Mouse (Mus musculus) thymus, postnatal 4 days (tissue): ENCODE results near the gene Cir1.

Source experiments
- DNase-seq: peaks from one replicate; pipeline ENCODE4 v3.0.0; 2021

The Cir1 gene

DNA sequence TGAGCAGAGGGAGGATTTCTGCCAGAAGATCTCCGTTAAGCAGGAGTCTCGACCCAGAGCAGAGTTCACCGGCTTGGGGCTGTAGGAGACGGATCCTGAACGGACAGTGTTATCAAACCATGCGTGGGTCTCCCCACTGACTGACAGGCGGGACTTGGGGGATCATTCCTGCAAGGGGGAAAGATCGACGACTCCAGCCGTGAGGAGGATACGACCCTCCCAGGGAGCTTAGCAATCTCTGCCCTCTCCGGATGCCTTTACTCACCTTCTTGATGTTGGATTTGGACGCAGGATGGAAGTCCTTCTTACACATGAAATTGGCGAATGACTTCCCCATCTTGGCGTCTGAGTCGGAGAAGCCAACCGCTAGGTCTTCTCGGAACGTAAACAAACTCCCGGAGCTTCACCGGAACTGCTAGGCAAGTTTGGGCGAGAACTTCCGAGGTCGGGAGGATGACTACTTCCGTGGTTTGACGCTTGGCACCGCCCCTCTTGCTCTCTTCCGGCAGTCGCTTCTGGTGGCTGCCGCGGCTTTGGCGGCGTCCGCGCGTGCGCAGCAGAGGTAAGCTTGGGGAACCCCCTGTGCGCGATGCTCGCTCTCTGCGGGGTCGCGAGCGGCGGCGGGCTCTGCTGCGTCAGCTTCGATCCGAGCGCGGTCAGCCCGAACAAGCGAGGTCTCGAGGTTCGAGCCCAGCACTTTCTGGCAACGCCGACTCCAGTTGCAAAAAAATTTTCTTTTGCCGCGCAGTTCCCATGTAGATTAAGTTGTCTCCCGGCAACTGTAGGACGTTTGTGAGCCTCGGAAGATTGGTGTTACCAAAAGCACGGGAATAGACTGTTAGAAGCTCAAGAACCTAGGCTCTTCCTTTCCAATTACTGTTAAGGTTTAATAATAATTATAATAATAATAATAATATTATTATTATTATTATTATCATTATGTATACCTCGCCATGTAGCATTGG lies at the start of gene Cir1, which contains the start of gene Scrn3:
TSS of gene Cir1 (minus strand) at position 550 of the 965 bp plus-strand sequence.
TSS of gene Scrn3 (plus strand) at position 450 of the 965 bp plus-strand sequence.
- DNase-seq, result peak; percentile 97

DNA sequence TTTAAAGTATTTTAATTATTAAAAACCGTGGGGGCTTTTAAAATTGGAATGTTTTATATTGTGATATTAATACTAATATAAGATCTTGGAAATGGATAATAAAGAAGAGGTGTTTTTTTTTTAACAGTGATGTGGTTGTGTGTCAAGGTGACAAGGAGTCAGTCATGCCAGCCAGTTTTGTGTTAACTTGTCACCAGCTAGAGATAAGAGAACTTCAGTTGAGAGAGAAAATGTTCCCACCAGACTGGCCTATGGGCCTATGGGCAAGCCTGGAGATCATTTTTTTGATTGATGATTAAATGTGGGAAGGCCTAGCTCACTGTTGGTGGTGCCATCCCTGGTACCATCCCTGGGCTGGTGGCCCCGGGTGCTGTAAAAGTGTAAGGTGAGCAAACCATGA lies 48.0 kb upstream of the Cir1 start:
- no peak for DNase-seq

DNA sequence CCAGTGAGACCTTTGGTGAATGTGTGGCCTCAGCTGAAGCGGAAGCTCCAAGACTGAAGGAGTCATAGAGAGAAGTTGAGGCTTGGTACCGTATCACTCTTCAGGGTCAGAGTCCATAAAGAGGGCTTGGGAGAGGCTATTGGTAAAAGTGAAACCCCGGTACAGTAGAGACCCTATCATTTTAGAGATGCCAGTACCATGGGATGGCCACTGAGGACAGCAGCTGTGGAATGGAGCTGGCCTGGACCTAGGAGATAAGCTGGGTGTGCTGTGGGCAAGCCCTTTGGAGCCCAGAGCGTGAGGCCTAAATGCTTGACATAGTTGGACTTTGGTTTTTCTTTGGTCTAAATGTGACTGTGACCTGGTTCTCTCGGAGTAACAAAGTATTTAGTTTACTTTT lies 47.4 kb upstream of the Cir1 start:
- no peak for DNase-seq

DNA sequence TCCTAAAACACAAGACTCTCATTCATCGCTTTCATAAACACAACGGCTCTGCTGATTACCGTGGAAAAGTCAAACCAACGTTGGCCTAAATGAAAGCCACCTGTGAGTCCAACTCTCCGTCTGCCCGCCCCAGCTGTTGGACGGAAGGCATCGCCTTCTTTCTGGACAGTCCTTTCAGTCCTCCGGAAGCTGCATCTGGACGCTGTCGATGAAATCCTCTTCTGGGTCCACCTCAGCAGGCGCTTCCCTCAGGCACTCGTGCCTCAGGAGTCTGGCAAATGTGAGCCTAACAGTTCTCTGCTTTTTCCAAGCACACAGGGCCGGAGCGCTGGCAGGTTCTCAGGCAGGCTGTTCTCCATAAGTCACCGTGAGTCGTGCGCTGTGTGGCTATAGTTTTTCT lies 44.5 kb upstream of the Cir1 start:
- no peak for DNase-seq

DNA sequence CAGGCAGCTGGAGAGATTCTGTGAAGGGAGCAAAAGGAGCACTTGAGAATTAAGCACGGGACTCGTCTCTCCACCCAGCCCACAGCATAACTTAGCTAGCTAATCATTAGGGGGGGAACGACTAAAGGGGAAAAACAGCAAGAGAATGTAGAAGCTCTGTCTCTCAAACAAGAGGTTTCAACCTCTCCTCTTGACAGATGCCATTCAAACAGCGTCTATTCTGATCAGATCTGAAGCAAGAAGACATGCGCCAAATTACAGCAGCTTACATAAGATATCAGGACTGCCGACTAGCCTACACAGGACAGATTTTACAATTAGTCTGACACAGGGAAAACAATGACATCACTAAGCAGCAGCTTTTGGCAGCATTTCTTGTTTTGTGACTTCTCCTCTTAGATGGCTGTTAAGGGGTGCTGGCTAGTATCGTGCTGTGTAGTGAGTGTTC lies 39.5 kb upstream of the Cir1 start:
- no peak for DNase-seq

DNA sequence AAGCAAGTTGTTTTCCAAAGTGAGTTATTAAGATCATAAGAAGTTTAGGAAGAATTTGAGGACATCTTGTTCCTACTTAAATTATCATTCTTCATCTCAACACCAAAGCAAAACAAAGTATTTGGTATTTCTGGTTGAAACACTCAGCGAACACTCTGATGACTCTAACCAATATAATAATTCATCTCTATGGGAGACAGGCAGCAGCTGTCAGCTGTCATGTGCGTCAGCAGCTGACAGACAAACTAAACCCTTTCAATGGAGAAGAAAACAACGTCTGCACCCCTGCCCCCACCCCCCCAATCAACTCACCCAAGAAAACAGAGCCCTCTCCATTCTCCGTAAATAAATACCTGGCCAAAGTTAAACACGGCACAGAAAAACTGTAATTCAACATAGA lies 39.0 kb upstream of the Cir1 start:
- no peak for DNase-seq

DNA sequence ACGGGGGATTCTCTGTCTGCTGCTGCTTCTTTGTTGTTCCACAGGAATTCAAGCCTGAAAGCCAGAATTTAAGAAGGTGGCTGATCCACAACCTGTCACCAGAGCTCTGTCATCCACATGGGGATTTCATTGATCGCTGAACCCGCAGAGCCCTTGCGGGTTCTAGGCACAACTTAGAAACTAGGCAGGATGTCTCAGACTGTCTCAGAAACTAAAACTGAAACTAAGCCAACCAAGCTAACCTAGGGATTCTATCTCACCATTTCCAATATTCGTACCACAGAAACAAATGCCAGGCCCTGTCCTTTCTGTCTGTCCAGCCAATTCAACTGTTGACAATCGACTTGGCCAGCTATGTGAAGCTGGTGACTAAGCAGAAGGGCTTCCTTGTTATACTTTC lies 35.7 kb upstream of the Cir1 start:
- DNase-seq, result no peak

DNA sequence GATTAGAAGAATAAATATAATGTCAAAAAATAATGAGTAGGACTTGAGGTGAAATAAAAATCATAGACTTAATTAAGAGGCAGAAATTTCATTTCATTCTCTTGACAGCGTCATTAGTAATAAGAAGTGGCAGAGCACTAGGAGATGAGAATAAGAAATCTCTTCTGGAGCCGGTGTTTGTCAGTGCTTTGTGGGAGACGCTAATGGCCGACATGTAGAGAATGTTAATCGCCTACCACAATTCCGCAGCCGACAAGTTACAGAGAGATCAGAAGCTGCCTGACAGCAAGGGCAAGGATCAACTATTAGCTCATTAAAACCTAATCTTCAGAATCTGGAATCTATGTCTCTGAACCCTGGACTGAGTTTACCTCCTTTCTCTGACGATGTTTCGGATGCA lies 35.3 kb upstream of the Cir1 start:
- DNase-seq, result no peak

DNA sequence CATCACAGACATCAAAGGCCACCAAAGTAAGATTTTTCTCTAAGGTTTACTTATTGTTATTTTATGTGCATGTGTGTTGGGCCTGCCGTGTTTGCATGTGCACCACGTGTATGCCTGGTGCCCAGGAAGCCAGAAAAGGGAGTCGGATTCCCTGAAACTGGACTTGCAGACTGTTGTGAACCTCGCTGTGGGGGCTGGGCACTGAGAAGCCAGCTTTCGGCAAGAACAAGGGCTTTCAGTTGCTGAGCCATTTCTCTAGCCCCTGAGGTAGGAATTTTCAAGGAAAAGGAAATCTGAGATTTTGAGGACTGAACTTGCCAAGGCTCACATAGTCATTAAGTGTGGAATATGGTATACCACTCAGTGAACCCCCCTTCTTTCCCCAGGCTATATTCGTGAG lies 34.6 kb upstream of the Cir1 start:
- DNase-seq, result no peak

DNA sequence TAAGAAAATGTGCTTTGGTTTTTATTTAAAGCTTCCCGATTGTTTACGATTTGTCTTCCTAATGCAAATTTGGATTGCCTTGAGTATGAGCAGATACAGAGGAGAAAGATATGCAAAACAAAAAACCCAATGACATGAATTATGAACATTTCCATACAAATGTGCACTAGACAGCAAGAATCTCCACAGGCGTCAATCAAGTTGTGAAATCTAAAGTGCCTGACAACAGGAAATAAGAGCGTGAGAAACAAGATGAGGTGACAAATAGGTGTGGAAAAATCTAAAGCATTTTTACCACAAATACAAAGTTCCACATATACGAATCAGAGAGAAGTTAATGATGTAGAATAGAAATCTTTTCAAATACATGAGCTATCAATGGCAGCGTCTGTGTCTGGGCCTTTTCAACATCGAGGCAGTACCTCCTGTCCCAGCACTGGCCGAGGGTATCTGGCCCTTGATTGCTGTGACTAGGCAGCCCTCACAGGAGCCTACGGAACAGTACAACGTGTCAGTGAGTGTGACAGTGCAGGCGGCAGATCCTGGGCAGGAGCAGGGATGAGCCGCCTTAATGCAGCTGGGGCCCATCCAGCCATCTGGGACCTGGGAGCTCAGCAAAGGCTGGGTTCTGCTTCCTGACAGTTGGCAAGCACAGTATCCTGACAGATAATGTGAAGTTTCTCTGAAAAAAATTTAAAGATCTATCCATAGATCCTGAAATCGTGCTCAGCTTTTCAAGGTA lies 34.0 kb upstream of the Cir1 start:
- DNase-seq, result no peak

DNA sequence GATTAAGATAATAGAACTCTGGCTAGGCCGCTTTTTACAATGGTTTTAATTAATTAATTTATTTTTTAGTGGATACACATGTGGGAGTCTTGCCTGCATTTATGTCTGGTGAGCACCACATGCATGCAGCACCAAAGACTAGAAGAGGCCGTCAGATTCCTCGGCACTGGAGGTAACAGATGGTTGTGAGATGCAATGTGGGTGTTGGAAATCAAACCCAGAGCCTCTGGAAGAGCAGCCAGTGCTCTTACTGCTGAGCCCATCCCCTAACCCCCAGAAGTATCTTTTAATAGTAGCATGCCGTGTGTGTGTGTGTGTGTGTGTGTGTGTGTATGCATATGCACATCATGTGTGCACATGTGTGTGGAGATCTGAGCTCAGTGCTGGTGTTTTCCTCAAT lies 32.7 kb upstream of the Cir1 start:
- no peak for DNase-seq

DNA sequence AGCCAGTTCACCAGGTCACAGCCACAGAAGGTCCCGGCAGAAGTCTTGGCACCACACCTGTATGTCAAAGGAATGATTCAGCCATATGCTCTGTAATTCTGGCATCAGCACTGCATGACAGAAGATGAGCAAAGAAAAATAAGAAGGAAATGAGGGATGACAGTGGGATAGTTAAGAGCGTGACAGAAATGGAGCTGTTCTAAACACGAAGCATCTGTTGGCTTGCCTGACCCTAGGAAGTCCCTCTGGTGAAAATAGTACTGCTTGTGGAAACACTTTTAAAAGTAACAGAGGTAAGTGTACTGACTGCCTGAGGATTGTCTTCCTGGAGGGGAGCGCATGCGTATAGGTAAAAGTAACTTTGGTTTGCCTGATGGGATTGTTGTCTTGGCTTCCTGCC lies 31.2 kb upstream of the Cir1 start:
- DNase-seq, result no peak

DNA sequence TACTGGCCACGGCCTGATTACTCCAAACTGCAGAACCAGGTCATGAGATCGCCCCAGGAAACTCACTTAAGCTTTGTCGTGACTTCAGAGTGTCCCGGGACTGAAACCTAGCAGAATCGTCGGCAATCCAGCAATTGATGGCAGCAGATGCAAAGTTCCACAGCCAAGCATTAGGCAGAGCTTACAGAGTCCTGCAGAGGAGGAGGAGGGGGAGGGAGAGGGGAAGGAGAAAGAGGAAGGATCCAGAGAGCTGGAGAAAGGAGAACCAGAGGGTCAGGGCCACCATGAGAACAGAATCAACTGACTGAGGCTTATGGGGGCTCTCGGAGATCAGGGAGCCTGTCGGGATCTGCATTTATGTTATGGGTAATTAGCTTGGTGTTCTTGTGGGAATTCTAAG lies 25.9 kb upstream of the Cir1 start:
- DNase-seq, result no peak

DNA sequence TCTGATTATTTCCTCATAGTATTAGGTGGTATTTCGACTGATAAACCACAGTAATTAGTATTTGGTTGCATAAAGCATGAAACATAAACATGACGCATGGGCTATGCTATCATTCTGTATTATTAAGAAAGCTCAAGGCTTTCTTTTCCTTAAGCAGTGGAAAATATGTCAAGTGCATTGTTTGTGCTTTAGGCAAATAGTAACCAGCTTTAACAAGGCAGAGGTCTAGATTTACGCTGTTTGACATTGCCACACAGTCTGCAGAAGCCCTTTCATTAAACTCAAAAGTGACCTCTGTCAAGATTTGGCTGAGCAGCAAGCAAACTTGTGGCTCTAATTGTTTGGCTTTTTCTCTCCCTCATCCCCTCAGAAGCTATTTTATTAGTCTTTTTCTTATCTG lies 23.4 kb upstream of the Cir1 start:
- DNase-seq, result no peak

DNA sequence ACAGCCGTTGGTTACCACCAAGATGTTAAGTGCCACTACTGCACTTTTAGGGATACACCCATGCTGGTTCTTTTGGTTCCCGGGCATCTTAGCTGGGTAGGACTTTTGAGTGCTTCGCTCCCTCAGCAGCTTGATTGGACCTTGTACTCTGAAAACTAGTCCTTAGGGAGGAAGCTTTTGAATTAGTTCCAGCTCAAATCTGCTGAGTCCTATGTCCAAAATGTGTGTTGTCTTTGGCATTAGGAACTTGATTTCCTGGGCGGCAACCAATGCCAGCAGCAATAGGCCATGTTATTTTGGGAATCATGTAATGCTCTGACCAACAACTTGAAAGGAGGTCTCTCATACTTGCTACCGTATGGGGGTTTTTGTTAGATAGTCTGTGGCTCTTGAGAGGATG lies 13.4 kb upstream of the Cir1 start:
- no peak for DNase-seq

DNA sequence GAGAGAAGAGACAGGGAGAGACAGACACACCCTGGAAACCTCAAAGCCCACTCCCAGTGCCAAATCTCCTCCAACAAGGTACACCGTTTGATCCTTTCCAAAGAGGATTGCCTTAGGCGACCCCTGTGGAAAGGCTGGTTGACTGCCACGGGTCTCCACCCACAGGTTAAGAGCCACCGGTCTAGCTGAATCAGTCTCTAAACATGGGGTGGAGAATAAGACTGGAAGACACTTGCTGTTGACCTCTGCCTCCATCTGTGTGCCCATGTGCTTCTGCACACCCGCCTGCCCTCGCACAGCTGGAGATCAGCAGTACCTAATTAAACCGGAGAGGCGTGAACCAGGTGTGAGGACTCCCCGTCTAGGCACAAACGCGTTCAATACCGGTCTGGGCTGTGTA lies 10.5 kb upstream of the Cir1 start:
- no peak for DNase-seq

DNA sequence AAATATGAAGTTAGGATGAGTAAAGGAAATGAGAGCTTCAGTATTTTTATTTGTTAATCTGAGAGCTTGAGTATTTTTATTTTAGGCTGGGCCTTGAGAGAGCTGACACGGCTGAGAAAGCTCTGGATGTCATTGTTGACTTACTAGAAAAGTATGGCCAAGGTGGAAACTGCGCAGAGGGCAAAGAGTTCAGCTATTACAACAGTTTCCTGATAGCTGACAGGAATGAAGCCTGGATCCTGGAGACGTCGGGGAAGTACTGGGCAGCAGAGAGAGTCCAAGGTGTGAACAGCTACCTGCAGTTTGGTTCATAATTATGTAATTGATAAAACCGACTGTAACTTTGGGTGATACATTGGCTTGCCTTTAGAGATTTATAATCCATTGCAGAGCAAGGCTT lies 6.7 kb upstream of the Cir1 start:
- DNase-seq, result no peak

DNA sequence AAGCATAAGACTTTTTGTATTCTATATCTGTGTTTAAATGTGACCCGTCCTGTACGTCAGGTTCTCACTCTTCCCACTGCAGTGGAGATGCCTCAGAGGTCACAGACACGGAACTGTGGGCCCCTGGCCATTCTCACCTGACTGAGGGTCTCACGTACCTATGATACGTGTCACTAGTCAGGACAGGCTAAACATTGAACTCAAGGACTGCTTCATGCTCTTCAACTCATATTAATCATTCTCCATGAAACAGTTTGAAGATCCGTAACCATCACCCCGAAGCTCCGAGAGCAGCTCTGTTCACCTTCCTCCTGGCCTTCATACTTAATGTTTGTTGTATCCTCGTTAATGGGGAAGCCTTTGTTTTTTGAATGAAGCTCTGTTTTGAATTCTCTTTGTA lies 4.9 kb upstream of the Cir1 start:
- DNase-seq, result no peak

DNA sequence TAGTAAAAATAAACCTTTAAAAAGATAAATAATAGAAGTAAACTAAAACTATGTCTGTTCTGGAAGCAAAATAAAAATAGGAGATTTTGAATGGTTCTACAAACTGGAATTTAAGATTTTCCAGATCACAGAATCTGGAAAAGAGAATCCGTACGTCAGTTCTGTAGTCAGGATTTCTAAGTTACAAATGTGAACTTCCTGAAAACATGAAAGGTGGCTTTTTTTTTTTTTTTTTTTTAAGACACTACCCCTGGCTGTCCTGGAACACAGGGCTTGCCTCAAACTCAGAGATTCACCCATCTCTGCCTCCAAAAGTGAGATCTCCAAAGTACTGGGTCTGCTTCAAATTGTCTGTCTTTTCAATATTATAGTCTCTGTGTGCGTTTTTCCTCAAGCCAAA lies 1.8 kb upstream of the Cir1 start:
- DNase-seq, result no peak

DNA sequence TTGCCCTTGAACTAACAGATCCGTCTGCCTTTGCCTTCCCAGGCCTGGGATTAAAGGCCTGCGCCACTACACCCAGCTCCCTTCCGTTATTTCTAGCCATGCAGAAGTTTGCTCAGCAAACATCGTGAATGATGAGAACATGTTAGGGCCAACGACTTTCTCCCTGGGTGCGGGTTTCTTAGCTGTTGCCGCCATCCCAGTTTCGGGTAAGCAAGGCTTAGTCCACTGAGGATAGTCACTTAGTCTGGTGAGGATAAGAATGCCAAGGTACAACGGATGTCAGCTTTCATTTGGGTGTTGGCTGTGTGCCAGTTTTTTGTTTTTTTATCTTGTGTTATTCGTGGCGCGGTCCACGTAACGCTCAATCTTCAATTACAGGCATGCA lies 608 bp upstream of the Cir1 start:
- DNase-seq, result peak; percentile 36

DNA sequence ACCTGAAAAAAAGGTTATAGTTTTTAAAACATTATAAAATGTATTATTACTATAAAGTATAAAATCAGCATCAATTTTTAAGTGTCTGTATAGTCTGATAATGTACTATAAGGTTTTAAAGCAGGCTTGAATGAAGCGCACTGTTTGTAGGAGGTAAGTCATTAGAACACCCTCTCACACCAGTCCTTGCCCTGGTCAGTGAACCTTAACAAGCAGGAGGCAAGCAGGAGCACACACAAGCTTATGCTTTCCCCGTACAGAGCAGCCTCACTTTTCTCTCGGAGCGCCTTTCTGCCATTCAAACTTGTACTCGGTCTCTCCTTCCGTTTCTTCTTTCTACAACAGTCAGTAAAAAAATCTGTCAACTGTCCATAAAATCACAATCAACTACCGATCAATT lies 6.5 kb downstream of the Cir1 start:
- DNase-seq, result no peak

DNA sequence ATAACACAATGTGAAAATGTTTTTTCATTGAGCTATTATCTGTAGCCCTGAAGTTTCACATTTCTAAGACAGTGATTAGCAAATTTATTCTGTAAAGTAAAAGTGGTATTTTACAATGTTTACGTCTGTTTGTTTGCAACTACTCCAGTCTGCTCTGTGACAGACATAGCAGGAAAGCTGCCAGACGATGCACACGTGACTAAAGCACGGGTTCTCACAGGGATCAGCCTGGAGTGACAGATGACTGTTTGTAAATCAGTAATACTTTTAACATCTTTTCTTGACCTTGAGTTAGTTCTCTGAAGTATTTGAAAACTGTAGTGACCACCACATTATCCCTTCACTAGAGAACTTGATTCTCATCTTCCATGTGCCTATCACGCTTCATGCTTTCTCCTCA lies 8.0 kb downstream of the Cir1 start:
- DNase-seq, result no peak

DNA sequence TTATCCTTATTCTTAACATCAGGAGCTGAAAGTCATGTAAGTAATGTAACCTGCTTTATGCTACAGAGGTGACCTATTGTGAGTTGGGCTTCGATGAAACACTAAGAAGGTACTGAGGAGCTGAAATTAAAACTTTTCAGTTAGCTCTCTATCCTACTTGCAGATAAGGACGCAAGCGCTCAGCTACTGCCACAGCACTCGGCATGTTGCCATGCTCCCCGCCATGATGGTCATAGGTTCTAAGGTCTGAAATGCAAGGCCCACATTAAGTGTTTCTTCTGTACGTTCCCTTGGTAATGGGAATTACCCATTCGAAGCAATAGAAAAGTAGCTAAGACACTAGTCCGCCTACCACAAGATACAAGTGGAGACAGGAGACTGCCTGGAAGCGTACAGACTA lies 9.8 kb downstream of the Cir1 start:
- no peak for DNase-seq

DNA sequence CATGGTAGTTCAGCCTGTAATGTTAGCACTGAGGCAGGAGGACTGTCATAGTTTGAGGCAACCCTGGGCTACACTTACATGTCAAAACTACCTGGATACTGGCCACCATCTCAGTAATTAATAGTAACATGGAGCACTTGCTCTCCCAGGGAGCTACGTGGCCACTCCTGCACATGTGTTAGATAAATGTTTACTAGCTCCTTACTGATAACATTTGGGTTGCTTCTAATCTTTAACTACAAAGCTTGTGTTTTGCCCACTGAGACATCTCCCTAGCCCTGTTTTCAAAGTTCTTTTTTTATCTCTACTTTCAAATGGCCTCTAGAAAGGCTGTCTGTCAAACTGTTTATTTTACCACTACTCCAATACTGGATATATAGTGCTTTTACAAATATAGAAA lies 10.5 kb downstream of the Cir1 start:
- DNase-seq, result no peak
